In the genomic region with DNA sequence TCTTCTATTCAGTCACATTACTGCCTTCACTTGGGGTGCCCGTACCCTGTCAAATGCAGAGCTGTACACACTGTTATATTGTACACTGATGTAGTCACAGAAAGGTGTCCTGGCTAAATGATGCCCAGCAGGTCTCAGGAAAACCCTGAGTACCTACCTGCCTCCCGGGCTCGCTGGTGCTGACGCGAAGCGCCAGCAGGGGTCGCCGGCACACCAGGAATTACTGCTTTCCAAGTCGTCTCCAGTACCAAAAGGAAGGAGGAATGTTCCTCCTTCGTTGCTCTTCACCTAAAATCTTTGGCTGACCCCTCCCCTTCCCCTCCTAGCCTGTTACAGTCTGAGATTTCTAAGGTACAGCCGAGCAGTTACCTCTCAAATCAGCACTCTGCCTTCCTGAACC, we compare ENCODE assay signal across 8 mouse cellular contexts. TPM values are rescaled to one million over a fixed set of nuclear protein-coding genes. Genes with fewer than 3 reads are reported as not detected.
DNase-seq lines count a peak whose midpoint lies in the region; ATAC-seq and TF ChIP-seq lines count a peak whose summit lies in the region.

No protein-coding gene starts in this region.

- H3K27me3 ChIP-seq in G1E (ENCODE audit: insufficient read depth, low read length): peaks cover 44% of the 10 kb centered on the region
- H3K27me3 ChIP-seq in hindbrain, embryonic 13.5 days: peaks cover 75% of the 10 kb centered on the region

- peak; percentile 80 for TF ChIP-seq CTCF in G1E (IDR thresholded peaks at IDR 0.05; ENCODE audit: low read depth, low read length)

- H3K27ac ChIP-seq in hindbrain, embryonic 13.5 days: no peak overlapping the region

- no peaks in the 10 kb centered on the region for H3K9me3 ChIP-seq in G1E (replicated peaks)
- no peaks in the 10 kb centered on the region for H3K9me3 ChIP-seq in hindbrain, embryonic 13.5 days

- H3K4me2 ChIP-seq in hindbrain, embryonic 13.5 days: no peak overlapping the region

- H3K4me3 ChIP-seq in G1E (ENCODE audit: low read depth, low read length): no peak overlapping the region
- H3K4me3 ChIP-seq in hindbrain, embryonic 13.5 days: no peak overlapping the region

- H3K36me3 ChIP-seq in G1E (replicated peaks): no peaks in the 10 kb centered on the region
- H3K36me3 ChIP-seq in hindbrain, embryonic 13.5 days: no peaks in the 10 kb centered on the region

- H3K9ac ChIP-seq in hindbrain, embryonic 13.5 days: no peak overlapping the region

- peaks cover 3% of the 10 kb centered on the region for H3K4me1 ChIP-seq in G1E (ENCODE audit: insufficient read depth, low read depth, low read length)
- H3K4me1 ChIP-seq in hindbrain, embryonic 13.5 days (replicated peaks): peaks cover 17% of the 10 kb centered on the region

- no peak for ATAC-seq in G1E (ENCODE audit: extremely low read depth, insufficient number of reproducible peaks, low FRiP score, poor library complexity, severe bottlenecking)
- ATAC-seq in erythroblast, adult 5-6 weeks (replicated peaks; ENCODE audit: low FRiP score, poor library complexity, severe bottlenecking): 0 out of 2 replicates have a peak, but pooled peaks have one; percentile 51
- ATAC-seq in hindbrain, embryonic 13.5 days (ENCODE audit: low FRiP score): 0 out of 2 replicates have a peak, but pooled peaks have one; percentile 7
- ATAC-seq in megakaryocyte, adult 5-6 weeks (ENCODE audit: poor library complexity, severe bottlenecking): peak; percentile 64
- ATAC-seq in activated CD4-positive, CD25-positive, alpha-beta regulatory T cell, adult 4 months: no peak

- 4% methylated on average over 11 of the region's 11 CpGs for WGBS in hindbrain, embryonic 13.5 days

- DNase-seq in G1E (ENCODE audit: low spot score): peak; percentile 40
- peak; percentile 55 to 64 for DNase-seq in adrenal gland, postnatal 4 days (ENCODE audit: low spot score in 2 of 2)
- DNase-seq in layer of hippocampus, postnatal 25 days (ENCODE audit: extremely low spot score in 1 of 2, low spot score in 1 of 2): peak; percentile 86 to 97
- DNase-seq in spleen, adult 12 weeks (ENCODE audit: low spot score): peak; percentile 40

RNA-seq across cellular contexts. Expression of gene Calcoco1, which starts 23.8 kb away (rescaled TPM):
- total RNA-seq in G1E (2014; fragmentation: Nextera tagmentation) (41.0 and 46.7 TPM in 2 replicates), G1E (2017) (12.3 and 14.5 TPM in 2 replicates)
- 14.4 and 15.2 TPM in 2 replicates for polyA plus RNA-seq in G1E (2012)
- total RNA-seq in adrenal gland, postnatal 4 days (2021): 100 to 1,000 TPM; 118 to 120 TPM
- total RNA-seq in erythroblast, adult 5-6 weeks (2015; ENCODE audit: low replicate concordance): 122 and 194 TPM in 2 replicates
- total RNA-seq in erythroblast, adult 5-6 weeks (2017; ENCODE audit: low replicate concordance): 216 and 452 TPM in 2 replicates
- polyA plus RNA-seq in hindbrain, embryonic 13.5 days (2015; fragmentation: Nextera tagmentation; extraction: Ambion mirVana): 41.8 and 42.3 TPM in 2 replicates
- total RNA-seq in layer of hippocampus, postnatal 25 days (2021): 10 to 100 TPM; 85.8 to 91.4 TPM
- total RNA-seq in megakaryocyte, adult 5-6 weeks (2015): 17.0 and 23.7 TPM in 2 replicates
- 12.0 and 12.2 TPM in 2 replicates for total RNA-seq in megakaryocyte, adult 5-6 weeks (2017)
- 10 to 100 TPM; 26.1 to 39.2 TPM for polyA plus RNA-seq in activated CD4-positive, CD25-positive, alpha-beta regulatory T cell, adult 4 months (2017; shearing (Covaris generic))

RNA-seq across cellular contexts. Expression of gene Atp5g2, which starts 26.0 kb away (rescaled TPM):
- 274 and 321 TPM in 2 replicates for total RNA-seq in G1E (2014; fragmentation: Nextera tagmentation)
- 77.5 and 80.3 TPM in 2 replicates for total RNA-seq in G1E (2017)
- 130 and 167 TPM in 2 replicates for polyA plus RNA-seq in G1E (2012)
- 10 to 100 TPM; 18.1 to 18.2 TPM for total RNA-seq in adrenal gland, postnatal 4 days (2021)
- 22.6 and 29.2 TPM in 2 replicates for total RNA-seq in erythroblast, adult 5-6 weeks (2015; ENCODE audit: low replicate concordance)
- total RNA-seq in erythroblast, adult 5-6 weeks (2017; ENCODE audit: low replicate concordance): 9.0 and 15.5 TPM in 2 replicates
- 48.7 and 56.4 TPM in 2 replicates for polyA plus RNA-seq in hindbrain, embryonic 13.5 days (2015; fragmentation: Nextera tagmentation; extraction: Ambion mirVana)
- total RNA-seq in layer of hippocampus, postnatal 25 days (2021): 10 to 100 TPM; 11.4 to 13.4 TPM
- total RNA-seq in megakaryocyte, adult 5-6 weeks (2015): 43.8 and 46.5 TPM in 2 replicates
- total RNA-seq in megakaryocyte, adult 5-6 weeks (2017): 44.3 and 47.5 TPM in 2 replicates
- 100 to 1,000 TPM in 1 of 2 experiments, 10 to 100 TPM in 1; 48.2 to 100 TPM for polyA plus RNA-seq in activated CD4-positive, CD25-positive, alpha-beta regulatory T cell, adult 4 months (2017; shearing (Covaris generic))

Comparison
In these comparisons a context has a peak if more than half of its experiments do, and no peak if none do; other contexts are left out.
1. ATAC-seq: peak in erythroblast, adult 5-6 weeks (single experiment), hindbrain, embryonic 13.5 days (single experiment) and megakaryocyte, adult 5-6 weeks (single experiment); none in G1E (single experiment) and activated CD4-positive, CD25-positive, alpha-beta regulatory T cell, adult 4 months (single experiment).
2. DNase-seq: peak in every context shown above with its lines; median percentile 92 in layer of hippocampus, postnatal 25 days; 60 in adrenal gland, postnatal 4 days; 40 in G1E; 40 in spleen, adult 12 weeks.